Mouse (Mus musculus): Measurements from ENCODE around the gene St6galnac5. TPM values are rescaled to one million over a fixed set of nuclear protein-coding genes. Genes with fewer than 3 reads are reported as not detected.

Gene St6galnac5
- polyA plus RNA-seq, 1 experiment from 2014 or later: 0.09 TPM

GRCm38 (mm10) chr3:152979481-152980092 lies 2.5 kb downstream of the St6galnac5 start:
- H3K27ac ChIP-seq: no peak overlapping the region
- ATAC-seq (replicated peaks; ENCODE audit: insufficient number of reproducible peaks, insufficient read depth, low FRiP score, low read depth): no peak; the same call in 1 of the 2 replicates
- no peaks in the 10 kb centered on the region for H3K36me3 ChIP-seq
- H3K27me3 ChIP-seq: peaks cover 46% of the 10 kb centered on the region
- H3K9me3 ChIP-seq (replicated peaks): no peaks in the 10 kb centered on the region
- 44% methylated on average over 11 of the region's 11 CpGs for WGBS
- no peak overlapping the region for H3K4me3 ChIP-seq
- H3K4me2 ChIP-seq: no peak overlapping the region
- no peak overlapping the region for H3K9ac ChIP-seq
- H3K4me1 ChIP-seq (replicated peaks): peaks cover 17% of the 10 kb centered on the region

DNA sequence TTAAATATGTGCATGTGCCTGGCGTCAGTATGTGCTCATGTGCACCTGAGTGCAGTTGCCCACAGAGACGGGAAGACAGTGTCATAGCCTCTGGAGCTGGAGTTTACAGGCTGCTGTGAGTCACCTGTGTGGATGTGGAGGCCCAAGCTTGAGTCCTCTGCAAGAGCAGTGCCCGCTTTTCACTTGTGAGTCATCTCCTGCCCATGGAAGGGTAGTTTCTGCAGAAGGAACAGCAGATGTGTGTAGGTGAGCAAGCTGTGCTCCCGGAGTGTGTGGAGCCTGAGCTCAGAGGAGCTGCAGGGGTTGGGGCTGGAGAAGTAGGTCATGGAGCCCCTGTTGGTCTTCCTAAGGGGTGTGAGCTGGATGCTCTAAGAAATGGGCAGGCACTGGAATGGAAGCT lies 10.7 kb downstream of the St6galnac5 start:
- 82% methylated on average over 4 of the region's 4 CpGs for WGBS
- no peak overlapping the region for H3K9ac ChIP-seq
- no peaks in the 10 kb centered on the region for H3K36me3 ChIP-seq
- no peak overlapping the region for H3K27ac ChIP-seq
- no peaks in the 10 kb centered on the region for H3K9me3 ChIP-seq (replicated peaks)
- no peaks in the 10 kb centered on the region for H3K27me3 ChIP-seq
- H3K4me3 ChIP-seq: no peak overlapping the region
- ATAC-seq (replicated peaks; ENCODE audit: insufficient number of reproducible peaks, insufficient read depth, low FRiP score, low read depth): no peak
- no peak overlapping the region for H3K4me2 ChIP-seq
- no peaks in the 10 kb centered on the region for H3K4me1 ChIP-seq (replicated peaks)

- no peaks in the 10 kb centered on the region for H3K9me3 ChIP-seq (replicated peaks)
- WGBS: 66% methylated on average over 16 of the region's 16 CpGs
- no peak for ATAC-seq (replicated peaks; ENCODE audit: insufficient number of reproducible peaks, insufficient read depth, low FRiP score, low read depth)
- H3K4me3 ChIP-seq: no peak overlapping the region
- no peaks in the 10 kb centered on the region for H3K27me3 ChIP-seq
- no peak overlapping the region for H3K27ac ChIP-seq
- H3K36me3 ChIP-seq: no peaks in the 10 kb centered on the region
- H3K9ac ChIP-seq: no peak overlapping the region
- H3K4me1 ChIP-seq (replicated peaks): no peaks in the 10 kb centered on the region
- no peak overlapping the region for H3K4me2 ChIP-seq
These were observed 12.2 kb downstream of the St6galnac5 start for GRCm38 (mm10) chr3:152969774-152970347.

- no peak for ATAC-seq (replicated peaks; ENCODE audit: insufficient number of reproducible peaks, insufficient read depth, low FRiP score, low read depth)
These were observed 20.1 kb downstream of the St6galnac5 start for GRCm38 (mm10) chr3:152961855-152962376.

DNA sequence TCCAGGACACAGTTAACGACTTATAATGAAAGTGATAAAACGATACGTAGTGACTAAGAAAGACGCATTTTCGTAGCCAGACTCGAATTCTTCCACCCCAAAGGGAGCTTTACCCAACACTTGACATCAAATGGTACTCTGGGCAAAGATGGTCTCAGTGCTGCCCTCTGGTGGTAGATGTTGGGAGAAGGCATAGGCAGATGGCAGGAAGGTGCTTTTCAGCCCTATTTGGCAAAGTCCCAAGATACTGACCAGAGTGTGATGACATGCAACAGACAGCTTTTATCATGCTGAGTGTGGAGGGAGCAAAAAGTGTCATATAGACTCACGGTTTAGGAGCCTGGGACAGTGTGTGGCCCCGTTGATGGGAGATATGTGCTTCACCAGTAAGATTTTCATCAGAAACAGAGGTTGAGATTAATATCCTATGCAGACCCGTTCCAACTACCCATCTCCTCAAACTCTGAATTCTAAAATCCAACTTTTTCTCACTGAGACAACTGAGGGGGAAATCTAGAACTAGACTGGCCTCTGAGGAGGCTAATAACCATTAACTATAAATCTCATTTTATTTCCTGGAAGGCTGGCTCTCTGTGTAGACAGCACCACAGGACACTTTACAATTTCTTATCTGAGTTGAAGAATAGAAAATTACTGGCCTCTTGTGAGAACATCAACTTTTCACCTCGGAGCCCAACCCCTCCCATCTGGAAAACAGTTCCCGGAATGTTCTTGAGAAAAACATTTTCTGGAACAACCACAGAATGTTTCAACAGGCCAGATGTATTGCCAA lies 23.5 kb downstream of the St6galnac5 start:
- H3K27ac ChIP-seq: no peak overlapping the region
- no peaks in the 10 kb centered on the region; the same call in 1 of the 2 replicates for H3K9me3 ChIP-seq (replicated peaks)
- no peak overlapping the region for H3K9ac ChIP-seq
- no peak for ATAC-seq (replicated peaks; ENCODE audit: insufficient number of reproducible peaks, insufficient read depth, low FRiP score, low read depth)
- no peaks in the 10 kb centered on the region for H3K4me1 ChIP-seq (replicated peaks)
- no peak overlapping the region for H3K4me2 ChIP-seq
- no peak overlapping the region for H3K4me3 ChIP-seq
- no peaks in the 10 kb centered on the region for H3K27me3 ChIP-seq
- no peaks in the 10 kb centered on the region for H3K36me3 ChIP-seq
- 53% methylated on average over 11 of the region's 11 CpGs for WGBS

More at GRCm38 (mm10) chr3:152961855-152962376, 20.1 kb downstream of the St6galnac5 start:
- Histone ChIP-seq H3K36me3 (no peaks in the 10 kb centered on the region), H3K4me1 (replicated peaks) (no peaks in the 10 kb centered on the region), H3K9ac (no peak overlapping the region), H3K27me3 (no peaks in the 10 kb centered on the region), H3K4me3 (no peak overlapping the region), H3K27ac (no peak overlapping the region), H3K4me2 (no peak overlapping the region), H3K9me3 (replicated peaks) (no peaks in the 10 kb centered on the region; the same call in 1 of the 2 replicates)
- WGBS: 67% methylated on average over 10 of the region's 10 CpGs

DNA sequence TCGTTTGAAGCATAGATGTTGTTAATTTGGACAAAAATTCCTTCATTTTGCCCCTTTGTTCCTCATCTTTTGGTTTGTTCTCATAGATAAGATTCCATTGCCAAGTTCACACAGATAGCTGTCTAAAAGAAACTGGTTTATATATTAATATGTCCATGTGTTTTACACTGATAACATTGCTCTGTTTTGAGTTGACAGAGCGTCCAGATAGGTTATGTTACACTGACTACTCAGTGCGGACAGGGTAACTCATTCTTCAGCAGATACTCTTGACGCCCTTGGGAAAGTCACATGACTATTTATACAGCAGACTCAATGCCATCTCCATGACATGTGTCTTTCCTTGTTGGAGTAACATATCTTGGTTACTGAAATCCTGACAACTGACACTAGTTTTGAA lies 25.3 kb downstream of the St6galnac5 start:
- H3K4me1 ChIP-seq (replicated peaks): no peaks in the 10 kb centered on the region
- no peak overlapping the region for H3K9ac ChIP-seq
- WGBS: 64% methylated on average over 4 of the region's 4 CpGs
- no peak overlapping the region for H3K27ac ChIP-seq
- no peak overlapping the region for H3K4me2 ChIP-seq
- H3K36me3 ChIP-seq: no peaks in the 10 kb centered on the region
- no peaks in the 10 kb centered on the region; the same call in 1 of the 2 replicates for H3K9me3 ChIP-seq (replicated peaks)
- ATAC-seq (replicated peaks; ENCODE audit: insufficient number of reproducible peaks, insufficient read depth, low FRiP score, low read depth): no peak
- H3K27me3 ChIP-seq: no peaks in the 10 kb centered on the region
- H3K4me3 ChIP-seq: no peak overlapping the region

DNA sequence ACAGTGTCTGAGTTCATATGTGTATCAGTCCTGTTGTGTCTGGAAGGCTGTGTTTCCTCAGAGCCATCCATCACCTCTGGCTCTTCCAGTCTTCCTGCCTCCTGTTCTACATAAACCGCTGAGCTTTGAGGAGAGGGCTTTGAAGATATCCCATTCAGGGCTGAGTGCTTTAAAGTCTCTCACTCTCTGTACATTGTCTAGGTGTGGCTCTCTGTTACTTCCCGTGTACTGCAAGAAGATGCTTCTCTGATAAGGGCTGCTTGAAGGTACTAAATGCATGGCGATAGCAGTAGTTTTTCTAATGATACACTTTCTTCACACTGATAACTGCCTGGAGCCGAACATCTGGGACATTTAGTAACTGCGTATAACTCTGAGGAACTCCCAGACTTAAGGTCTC lies 26.0 kb downstream of the St6galnac5 start:
- H3K36me3 ChIP-seq: no peaks in the 10 kb centered on the region

GRCm38 (mm10) chr3:152951634-152952545 lies 30.2 kb downstream of the St6galnac5 start:
- 60% methylated on average over 11 of the region's 11 CpGs for WGBS
- H3K9me3 ChIP-seq (replicated peaks): no peaks in the 10 kb centered on the region; the same call in 1 of the 2 replicates

More for the DNA sequence above, 26.0 kb downstream of the St6galnac5 start:
- Histone ChIP-seq H3K27ac (no peak overlapping the region), H3K9me3 (replicated peaks) (no peaks in the 10 kb centered on the region; the same call in 1 of the 2 replicates), H3K4me3 (no peak overlapping the region), H3K4me2 (no peak overlapping the region), H3K4me1 (replicated peaks) (no peaks in the 10 kb centered on the region), H3K9ac (no peak overlapping the region), H3K27me3 (no peaks in the 10 kb centered on the region)
- no peak for ATAC-seq (replicated peaks; ENCODE audit: insufficient number of reproducible peaks, insufficient read depth, low FRiP score, low read depth)
- 50% methylated on average over 5 of the region's 5 CpGs for WGBS

DNA sequence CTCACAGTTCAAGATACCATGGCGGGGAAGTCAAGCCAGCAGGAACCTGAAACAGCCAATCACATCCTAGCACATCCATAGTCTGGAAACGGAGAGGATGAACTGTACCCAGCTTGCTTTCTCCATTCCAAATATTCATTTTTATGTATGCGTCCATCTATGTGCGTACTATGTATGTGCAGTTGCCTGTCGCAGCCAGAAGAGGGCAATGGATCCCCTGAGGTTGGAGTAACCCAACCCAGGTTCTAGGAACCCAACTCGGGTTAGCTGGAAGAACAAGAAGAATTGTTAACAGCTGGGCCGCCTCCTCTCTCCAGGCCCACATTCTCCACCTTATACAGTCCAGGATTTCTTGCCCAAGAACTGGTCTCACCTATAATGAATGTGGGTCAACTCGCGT lies 31.1 kb downstream of the St6galnac5 start:
- no peak for ATAC-seq (replicated peaks; ENCODE audit: insufficient number of reproducible peaks, insufficient read depth, low FRiP score, low read depth)

More at GRCm38 (mm10) chr3:152951634-152952545, 30.2 kb downstream of the St6galnac5 start:
- H3K27ac ChIP-seq: no peak overlapping the region
- no peak overlapping the region for H3K4me3 ChIP-seq
- ATAC-seq (replicated peaks; ENCODE audit: insufficient number of reproducible peaks, insufficient read depth, low FRiP score, low read depth): no peak
- no peak overlapping the region for H3K4me2 ChIP-seq
- no peak overlapping the region for H3K9ac ChIP-seq
- H3K36me3 ChIP-seq: no peaks in the 10 kb centered on the region
- no peaks in the 10 kb centered on the region for H3K4me1 ChIP-seq (replicated peaks)
- no peaks in the 10 kb centered on the region for H3K27me3 ChIP-seq

GRCm38 (mm10) chr3:152950299-152950698 lies 31.7 kb downstream of the St6galnac5 start:
- no peak for ATAC-seq (replicated peaks; ENCODE audit: insufficient number of reproducible peaks, insufficient read depth, low FRiP score, low read depth)
- H3K36me3 ChIP-seq: no peaks in the 10 kb centered on the region
- WGBS: 75% methylated on average over 5 of the region's 5 CpGs
- no peaks in the 10 kb centered on the region for H3K27me3 ChIP-seq
- no peak overlapping the region for H3K27ac ChIP-seq
- H3K4me3 ChIP-seq: no peak overlapping the region
- H3K9me3 ChIP-seq (replicated peaks): no peaks in the 10 kb centered on the region; the same call in 1 of the 2 replicates
- H3K4me1 ChIP-seq (replicated peaks): no peaks in the 10 kb centered on the region
- H3K4me2 ChIP-seq: no peak overlapping the region
- H3K9ac ChIP-seq: no peak overlapping the region

More for the DNA sequence above, 31.1 kb downstream of the St6galnac5 start:
- no peaks in the 10 kb centered on the region for H3K27me3 ChIP-seq
- H3K36me3 ChIP-seq: no peaks in the 10 kb centered on the region
- H3K4me2 ChIP-seq: no peak overlapping the region
- H3K4me1 ChIP-seq (replicated peaks): no peaks in the 10 kb centered on the region
- H3K9ac ChIP-seq: no peak overlapping the region
- no peak overlapping the region for H3K27ac ChIP-seq
- H3K9me3 ChIP-seq (replicated peaks): no peaks in the 10 kb centered on the region; the same call in 1 of the 2 replicates
- no peak overlapping the region for H3K4me3 ChIP-seq
- WGBS: 93% methylated on average over 9 of the region's 9 CpGs
